8 mouse cellular contexts compared by ENCODE assay signal in genomic region chr6:94139952-94140414, GRCm38 (mm10).
A peak's percentile ranks its signal among the peaks of the same experiment; 100 is the strongest.
DNase-seq lines count a peak whose midpoint lies in the region; ATAC-seq and TF ChIP-seq lines count a peak whose summit lies in the region.
"Had no signal": no experiment of that assay in that cellular context is flagged by ENCODE, and none has a peak within 500 bp of the region (broad histone marks: within the 10 kb centered on the region; RNA-seq: fewer than 3 reads in every experiment).

No protein-coding gene starts in this region.

- no peaks in the 10 kb centered on the region for H3K27me3 ChIP-seq in heart, postnatal 0 days (ENCODE audit: control insufficient read depth, insufficient read depth, low read length)

- H3K4me2 ChIP-seq in heart, postnatal 0 days (ENCODE audit: low read depth, low read length), result no peak overlapping the region

- peaks cover 4% of the 10 kb centered on the region for H3K4me1 ChIP-seq in heart, postnatal 0 days (ENCODE audit: control insufficient read depth, insufficient read depth)
- no peaks in the 10 kb centered on the region; the same call in 1 of the 2 replicates for H3K4me1 ChIP-seq in lung, adult 2 months (ENCODE audit: control insufficient read depth, insufficient read depth, low read length)

- intact Hi-C loops in left cerebral cortex, postnatal 4 days (cut with DNase I), result no loop called here

- H3K9ac ChIP-seq in heart, postnatal 0 days (replicated peaks; ENCODE audit: low read depth, low read length), result no peak overlapping the region

- H3K36me3 ChIP-seq in heart, postnatal 0 days (replicated peaks; ENCODE audit: control insufficient read depth, insufficient read depth, low read length), result no peaks in the 10 kb centered on the region

- ATAC-seq in heart, postnatal 0 days (ENCODE audit: insufficient read depth, low read depth), result no peak

- TF ChIP-seq POLR2A in lung, adult 2 months (IDR thresholded peaks at IDR 0.05; ENCODE audit: borderline replicate concordance, extremely low read depth, low read depth, low read length), result no peak

- no peak overlapping the region for H3K4me3 ChIP-seq in heart, postnatal 0 days (ENCODE audit: low read depth, low read length)
- H3K4me3 ChIP-seq in lung, adult 2 months (replicated peaks; ENCODE audit: extremely low read depth, low read depth, low read length), result no peak overlapping the region

- 73% methylated on average over 3 of the region's 3 CpGs for WGBS in heart, postnatal 0 days
- WGBS in lung, adult 2 months, result 75% methylated on average over 3 of the region's 3 CpGs

- H3K9me3 ChIP-seq in heart, postnatal 0 days (replicated peaks; ENCODE audit: control insufficient read depth, low read length), result no peaks in the 10 kb centered on the region

- peak; percentile 29 for DNase-seq in heart, postnatal 0 days (ENCODE audit: low spot score)
- no peak for DNase-seq in heart, adult 9 months (ENCODE audit: low spot score in 2 of 2)
- no peak for DNase-seq in lung, adult 2 months
- DNase-seq in lung, adult 18-20 months, result no peak
- peak; percentile 85 for DNase-seq in NIH3T3 (ENCODE audit: low read depth)
- peak; percentile 39 for DNase-seq in lung, postnatal 10 days
- no peak for DNase-seq in left cerebral cortex, postnatal 4 days
- DNase-seq: cerebellum, adult 18-20 months had no signal

- no peak overlapping the region for H3K27ac ChIP-seq in heart, postnatal 0 days (ENCODE audit: low read depth)

- TF ChIP-seq CTCF in heart, postnatal 0 days (IDR thresholded peaks at IDR 0.05; ENCODE audit: low read depth), result peak; percentile 49; the same call in 1 of the 2 replicates
- TF ChIP-seq CTCF in lung, adult 2 months (IDR thresholded peaks at IDR 0.05; ENCODE audit: insufficient read depth, low read length), result 0 out of 2 replicates have a peak, but pooled peaks have one; percentile 9

- TF ChIP-seq EP300 in heart, postnatal 0 days (IDR thresholded peaks at IDR 0.05; ENCODE audit: low read depth), result no peak

Comparison
In these comparisons a context has a peak if more than half of its experiments do, and no peak if none do; other contexts are left out.
1. DNase-seq: peak in heart, postnatal 0 days (single experiment), NIH3T3 (single experiment) and lung, postnatal 10 days (single experiment); none in heart, adult 9 months (0 of 2), lung, adult 2 months (single experiment), lung, adult 18-20 months (0 of 2) and left cerebral cortex, postnatal 4 days (single experiment).